In genomic region chr2:102743918-102744696, GRCm38 (mm10) we compare ENCODE assay signal across 8 mouse cellular contexts.
A peak's percentile ranks its signal among the peaks of the same experiment; 100 is the strongest.
DNase-seq lines count a peak whose midpoint lies in the region; ATAC-seq and TF ChIP-seq lines count a peak whose summit lies in the region.

No protein-coding gene starts in this region.

- no peak overlapping the region for H3K9ac ChIP-seq in limb, embryonic 13.5 days

- H3K4me2 ChIP-seq in limb, embryonic 13.5 days (replicated peaks) = no peak overlapping the region

- intact Hi-C loops in heart, postnatal 25 days (cut with DNase I) = loop anchor here (2.0 to 10.0 kb wide), 4 partner anchors 58 to 318 kb away; no protein-coding TSS in a partner anchor

- DNase-seq in heart, adult 18-20 months = peak; percentile 59 to 78
- DNase-seq in heart, postnatal 25 days (ENCODE audit: low spot score) = no peak
- peak; percentile 36 for DNase-seq in c-Kit-negative CD71-positive TER-119-positive erythroid progenitor cells, embryonic 14.5 days (ENCODE audit: low read depth, low spot score)
- peak; percentile 60 for DNase-seq in heart, postnatal 4 days
- DNase-seq in naive thymus-derived CD4-positive, alpha-beta T cell, adult 2 months (ENCODE audit: low read depth) = peak; percentile 79
- DNase-seq in thymus, adult 18-20 months = peak; percentile 6 to 43

- no peaks in the 10 kb centered on the region for H3K4me1 ChIP-seq in E14TG2a.4 (replicated peaks; ENCODE audit: low read depth, low read length)
- H3K4me1 ChIP-seq in limb, embryonic 13.5 days = peaks cover 11% of the 10 kb centered on the region

- H3K36me3 ChIP-seq in E14TG2a.4 (ENCODE audit: insufficient read depth, low read length) = no peaks in the 10 kb centered on the region
- H3K36me3 ChIP-seq in limb, embryonic 13.5 days = no peaks in the 10 kb centered on the region

- H3K9me3 ChIP-seq in E14TG2a.4 (ENCODE audit: low read length) = no peaks in the 10 kb centered on the region
- no peaks in the 10 kb centered on the region for H3K9me3 ChIP-seq in limb, embryonic 13.5 days

- H3K4me3 ChIP-seq in E14TG2a.4 (replicated peaks; ENCODE audit: low read length) = no peak overlapping the region
- H3K4me3 ChIP-seq in limb, embryonic 13.5 days = no peak overlapping the region

- TF ChIP-seq CTCF in E14TG2a.4 (conservative IDR thresholded peaks at IDR 0.05; ENCODE audit: low read length) = peak; percentile 38

- H3K27ac ChIP-seq in limb, embryonic 13.5 days = no peak overlapping the region

- H3K27me3 ChIP-seq in E14TG2a.4 (ENCODE audit: insufficient read depth, low read length) = no peaks in the 10 kb centered on the region
- H3K27me3 ChIP-seq in limb, embryonic 13.5 days = 0 out of 2 replicates have a peak, but pooled peaks cover 2% of the 10 kb centered on the region

- peak; percentile 40; the same call in 1 of the 2 replicates for ATAC-seq in limb, embryonic 13.5 days (ENCODE audit: low FRiP score, low read depth)

- 41% methylated on average over 10 of the region's 10 CpGs for WGBS in limb, embryonic 13.5 days
